Mouse (Mus musculus) thymus, adult 2 months (tissue): Measurements from ENCODE around the gene Atp2b2.

Source experiments
- CTCF ChIP-seq: fragments of 200-500 bp; IDR thresholded peaks from 2 replicates; pipeline ENCODE4 v1.5.1; 2012; ENCODE audit warnings: mild to moderate bottlenecking, control low read depth, low read length, moderate library complexity, borderline replicate concordance; ENCODE audit not compliant: control insufficient read depth, poor library complexity, insufficient read depth; ENCODE audit errors: extremely low read depth
- POLR2A ChIP-seq: fragments of 200-500 bp; IDR thresholded peaks from 2 replicates; pipeline ENCODE4 v1.6.1; 2012; ENCODE audit warnings: mild to moderate bottlenecking, low read length, control low read depth, moderate library complexity; ENCODE audit not compliant: control insufficient read depth, poor library complexity, insufficient read depth; ENCODE audit errors: extremely low read depth

DNA sequence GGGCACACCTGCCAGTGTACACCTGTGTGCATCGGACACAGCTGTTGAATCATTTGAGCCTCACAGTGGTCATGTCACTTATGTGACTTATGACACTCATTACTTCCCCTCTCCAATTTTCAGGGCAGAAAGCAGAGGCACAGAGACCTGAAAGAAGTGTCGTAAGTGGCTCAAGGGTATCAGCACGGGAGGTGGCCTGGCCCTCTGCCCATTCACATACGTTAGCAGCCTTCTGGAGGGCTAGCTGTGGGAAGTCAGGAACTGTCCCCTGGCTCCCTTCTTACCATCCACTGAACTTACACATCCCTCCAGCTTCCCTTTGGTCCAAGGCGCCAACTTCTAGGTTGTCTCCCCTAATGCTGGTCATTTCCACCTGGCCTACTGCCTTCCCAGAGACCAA is 132.6 kb downstream of the Atp2b2 start:
- no peak for TF ChIP-seq CTCF
- no peak for TF ChIP-seq POLR2A
